Mouse (Mus musculus): ENCODE results near the gene Gm10577. TPM values are rescaled to one million over a fixed set of nuclear protein-coding genes. Genes with fewer than 3 reads are reported as not detected.

Gm10577 gene
- not detected for total RNA-seq (2021)
- long read RNA-seq, experiment 1 = 0 reads
- long read RNA-seq, experiment 2 = 0 reads

DNA sequence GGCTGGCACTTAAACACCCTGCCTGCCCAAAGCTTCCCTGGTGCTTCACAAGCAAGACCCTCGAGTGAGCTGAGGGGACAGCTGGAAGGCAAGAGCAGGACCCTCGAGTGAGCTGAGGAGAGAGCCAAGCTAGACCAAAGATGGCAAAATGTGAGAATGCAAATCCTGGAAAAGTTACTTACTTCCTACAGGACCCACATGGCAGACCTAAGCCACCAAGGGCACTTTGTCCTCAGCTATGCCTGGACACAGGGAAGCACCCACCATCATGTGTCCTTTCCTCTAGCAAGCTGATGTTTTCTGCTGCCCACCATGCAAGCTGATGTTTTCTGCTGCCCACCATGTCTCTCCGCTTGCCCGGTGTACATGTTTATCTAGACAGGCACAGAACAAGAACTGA lies at the start of gene Gm10577:
Gm10577 (minus strand) TSS at position 101 of the 400 bp plus-strand sequence.
- intact Hi-C loops (cut with DNase I; ENCODE audit: low total_unique reads) = no loop called here

DNA sequence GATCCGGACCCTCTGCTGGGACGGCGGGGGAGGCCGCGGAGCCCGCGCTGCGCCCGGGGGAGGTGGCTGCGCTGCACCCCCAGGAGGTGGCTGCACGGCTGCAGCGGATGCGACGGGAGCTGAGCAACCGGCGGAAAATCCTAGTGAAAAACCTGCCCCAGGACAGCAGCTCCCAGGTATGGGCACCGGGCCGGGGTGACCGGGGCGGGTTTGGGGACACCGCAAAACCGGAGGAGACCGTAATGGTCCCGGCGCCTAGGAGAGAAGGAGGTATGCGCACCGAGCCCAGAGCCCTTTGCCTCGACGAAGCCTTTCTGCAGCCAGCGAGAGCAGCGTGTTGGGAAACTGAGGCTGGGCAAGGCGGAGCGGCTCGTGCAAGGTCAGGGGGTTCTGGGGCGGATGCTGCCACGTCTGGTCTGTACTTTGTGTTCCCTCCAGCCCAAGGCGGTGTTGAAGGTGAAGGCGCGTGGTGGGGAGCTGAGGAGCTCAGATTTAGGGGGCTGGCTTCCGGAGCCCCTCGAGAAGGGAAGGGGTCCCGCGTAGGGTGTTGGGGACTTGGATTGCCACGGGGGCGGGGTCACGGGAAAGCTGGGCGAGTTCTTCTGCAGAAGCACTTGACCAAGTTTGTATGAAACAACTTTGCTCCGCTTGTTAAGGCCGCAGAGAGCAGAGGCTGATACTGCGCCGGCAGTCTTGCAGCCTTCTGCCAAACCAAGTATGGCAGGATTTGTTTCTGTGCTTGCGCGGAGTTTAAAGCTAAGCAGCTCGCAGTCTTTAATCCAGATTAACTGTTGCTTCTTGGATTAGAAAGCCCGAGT lies 48.9 kb upstream of the Gm10577 start:
- intact Hi-C loops (cut with DNase I; ENCODE audit: low total_unique reads) = no loop called here
- peak; percentile 27 for DNase-seq

More for the DNA sequence above, at the start of gene Gm10577:
- DNase-seq = no peak

DNA sequence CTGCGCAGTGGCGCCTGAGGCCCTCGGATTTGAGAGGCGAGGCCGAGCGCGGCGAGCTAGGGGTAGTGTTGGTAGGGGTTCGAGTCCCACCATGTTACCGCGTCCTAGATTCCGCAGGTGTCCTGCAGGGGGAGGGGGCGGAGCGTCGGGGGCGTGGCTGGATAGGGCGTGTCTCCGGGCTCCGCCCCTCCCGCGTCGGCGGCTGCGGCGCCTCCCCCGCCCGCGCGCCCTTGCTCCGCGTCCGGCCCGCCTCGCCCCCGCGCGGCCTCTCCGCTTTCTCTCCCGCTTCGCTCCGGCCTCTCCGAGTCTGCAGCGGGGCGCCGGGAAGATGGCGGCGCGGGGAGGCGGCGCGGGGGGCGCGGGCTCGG lies 48.3 kb upstream of the Gm10577 start, which contains the start of gene Raver2:
Raver2 (plus strand) TSS at position 198 of the 368 bp plus-strand sequence.
- DNase-seq = peak; percentile 64
- intact Hi-C loops (cut with DNase I; ENCODE audit: low total_unique reads) = no loop called here

DNA sequence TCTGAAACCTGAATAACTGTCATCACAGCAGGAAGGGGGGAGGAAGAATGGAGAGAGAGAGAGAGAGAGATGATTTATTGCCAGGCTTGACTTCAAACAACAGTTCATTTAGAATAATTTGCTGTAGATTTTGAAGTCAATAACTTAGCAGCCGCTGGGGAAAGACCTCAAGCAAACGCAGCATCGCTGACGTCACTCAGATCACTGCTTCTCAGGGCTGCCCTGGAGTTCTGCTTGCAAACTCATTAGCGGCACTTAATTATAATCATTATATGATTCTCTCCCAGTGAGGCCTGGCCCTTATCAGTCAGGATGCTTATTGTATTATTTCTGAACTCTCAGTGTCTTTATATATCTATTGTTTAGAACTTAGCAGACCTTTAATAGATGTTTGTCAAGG lies 45.9 kb upstream of the Gm10577 start:
- intact Hi-C loops (cut with DNase I; ENCODE audit: low total_unique reads) = no loop called here
- no peak for DNase-seq

DNA sequence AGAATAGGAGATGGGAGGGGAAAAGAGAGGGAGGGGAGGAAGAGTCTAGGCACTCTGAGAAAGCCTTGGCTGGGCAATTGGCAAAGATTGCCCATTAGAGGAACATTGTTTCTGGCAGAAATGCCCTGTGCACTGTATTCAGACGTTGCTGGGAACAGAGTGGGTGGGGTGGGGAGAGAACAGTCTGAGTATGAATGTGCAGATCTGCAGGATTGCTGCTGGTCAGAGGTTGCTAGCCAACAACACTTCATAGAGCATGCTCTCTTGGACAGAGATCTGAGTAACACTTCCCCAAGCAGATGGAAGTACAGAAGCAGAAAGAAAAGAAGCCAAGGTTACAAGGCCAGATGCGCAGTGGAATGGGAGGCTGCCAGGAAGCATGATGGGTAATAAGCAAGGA lies 41.6 kb upstream of the Gm10577 start:
- intact Hi-C loops (cut with DNase I; ENCODE audit: low total_unique reads) = no loop called here
- DNase-seq = peak; percentile 15

DNA sequence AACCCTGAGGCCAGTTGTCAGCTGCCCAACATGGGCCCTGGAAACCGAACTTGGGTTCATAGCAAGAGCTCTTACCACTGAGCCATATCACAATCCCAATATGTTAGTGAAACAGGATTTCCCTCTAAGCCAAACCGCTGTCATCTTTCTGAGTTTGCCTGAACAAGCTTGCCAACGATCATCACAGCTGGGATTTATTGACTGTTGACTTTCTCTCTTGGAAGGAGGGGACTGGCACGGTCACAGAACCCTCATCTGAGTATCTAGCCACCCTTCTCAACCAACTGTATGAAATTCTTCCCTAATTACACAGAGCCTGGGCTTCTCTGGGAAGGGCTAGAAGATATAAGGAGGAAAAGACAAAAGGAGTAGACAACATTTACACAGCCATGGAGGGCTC lies 26.1 kb upstream of the Gm10577 start:
- DNase-seq = peak; percentile 11
- intact Hi-C loops (cut with DNase I; ENCODE audit: low total_unique reads) = no loop called here

DNA sequence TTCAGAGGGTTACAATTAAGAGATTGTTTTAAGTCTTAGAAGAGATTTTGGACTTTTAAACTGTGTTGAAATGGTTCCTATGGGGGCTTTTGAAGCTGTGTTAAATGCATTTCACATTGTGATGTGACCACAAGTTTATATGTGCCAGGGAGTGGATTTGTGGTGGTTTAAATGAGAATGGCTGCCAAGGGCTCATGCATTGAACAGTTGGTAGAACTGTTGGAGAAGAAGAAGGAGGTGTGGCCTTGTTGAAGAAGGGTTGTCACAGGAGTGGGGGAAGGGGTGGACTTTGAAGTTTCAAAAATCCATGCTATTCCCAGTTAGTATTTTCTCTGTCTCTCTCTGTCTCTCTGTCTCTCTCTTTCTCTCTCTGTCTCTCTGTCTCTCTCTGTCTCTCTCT lies 23.7 kb upstream of the Gm10577 start:
- no peak for DNase-seq
- intact Hi-C loops (cut with DNase I; ENCODE audit: low total_unique reads) = no loop called here

DNA sequence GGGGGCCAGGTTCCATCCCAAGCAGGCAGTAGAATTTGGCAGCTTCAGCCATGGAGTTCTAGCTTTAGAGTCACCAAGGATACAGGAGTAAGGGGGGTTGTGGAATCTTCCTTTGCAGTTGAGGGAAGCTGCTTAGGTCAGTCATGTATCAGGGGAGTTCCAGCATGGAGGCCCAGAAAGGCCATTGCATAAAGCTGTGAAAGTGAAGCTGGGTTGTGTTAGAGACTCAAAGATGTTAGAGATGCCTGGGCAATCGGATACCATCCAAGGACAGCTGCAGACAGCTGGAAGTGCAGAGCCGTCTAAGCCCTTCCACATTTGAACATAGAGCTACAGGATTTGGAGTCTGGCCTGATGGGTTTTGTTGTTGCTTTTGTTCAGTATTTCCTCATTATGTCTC lies 23.2 kb upstream of the Gm10577 start:
- DNase-seq = peak; percentile 12
- intact Hi-C loops (cut with DNase I; ENCODE audit: low total_unique reads) = no loop called here

DNA sequence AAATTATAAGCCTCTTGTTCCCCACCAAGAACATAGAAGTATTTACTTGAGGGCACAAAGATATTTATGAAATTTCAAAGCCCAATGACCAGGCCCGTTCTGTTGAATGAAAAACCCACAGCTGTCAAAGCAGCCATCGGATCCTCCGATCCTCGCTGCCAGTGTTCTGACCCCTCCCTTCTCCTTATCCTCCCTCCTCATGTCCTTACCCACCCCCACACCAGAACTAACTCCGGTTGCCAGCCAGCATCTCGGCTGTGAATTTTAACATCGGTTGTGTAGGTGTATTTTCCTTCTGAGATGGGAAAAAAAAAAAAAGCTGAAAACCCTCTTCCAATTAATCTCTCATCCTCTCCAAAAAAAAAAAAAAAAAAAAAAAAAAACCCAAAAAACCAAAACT lies 16.7 kb upstream of the Gm10577 start:
- intact Hi-C loops (cut with DNase I; ENCODE audit: low total_unique reads) = no loop called here

DNA sequence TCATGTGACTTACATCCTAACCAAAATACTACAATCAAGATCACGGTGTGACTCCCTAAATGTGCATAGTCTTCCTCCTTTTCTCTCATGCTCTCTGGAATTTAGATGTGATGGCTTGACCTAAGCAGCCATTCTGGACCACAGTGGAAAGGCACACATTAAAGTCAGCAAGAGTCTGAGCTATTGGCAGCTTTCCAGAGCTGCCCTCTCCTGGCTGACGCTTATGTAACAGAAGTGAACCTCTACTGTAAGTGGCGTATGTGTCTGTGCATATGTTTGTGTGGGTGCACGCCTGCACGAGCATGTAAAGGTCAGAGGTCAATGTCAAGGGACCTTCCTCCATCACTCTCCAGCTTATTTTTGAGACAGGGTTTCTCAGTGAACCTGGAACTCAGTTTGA lies 14.6 kb upstream of the Gm10577 start:
- intact Hi-C loops (cut with DNase I; ENCODE audit: low total_unique reads) = no loop called here
- no peak for DNase-seq

More for the DNA sequence above, 16.7 kb upstream of the Gm10577 start:
- no peak for DNase-seq

DNA sequence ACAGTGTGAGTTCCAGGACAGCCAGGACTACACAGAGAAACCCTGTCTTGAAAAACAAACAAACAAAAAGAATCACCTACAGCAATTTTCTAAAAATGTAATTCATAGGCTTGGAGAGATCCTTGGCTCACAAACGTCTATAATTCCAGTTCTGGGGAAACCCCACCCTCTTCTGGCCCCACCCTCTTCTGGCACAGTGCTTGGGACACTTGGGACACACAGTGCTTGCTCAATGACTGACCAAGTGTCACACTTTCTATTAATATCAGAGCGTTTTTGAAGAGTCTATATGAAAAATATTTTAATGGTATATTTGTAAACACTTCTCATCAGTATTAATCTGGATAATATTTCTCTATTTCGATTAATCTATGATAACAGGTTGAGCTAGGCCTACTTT lies 12.6 kb upstream of the Gm10577 start:
- no peak for DNase-seq
- intact Hi-C loops (cut with DNase I; ENCODE audit: low total_unique reads) = no loop called here

DNA sequence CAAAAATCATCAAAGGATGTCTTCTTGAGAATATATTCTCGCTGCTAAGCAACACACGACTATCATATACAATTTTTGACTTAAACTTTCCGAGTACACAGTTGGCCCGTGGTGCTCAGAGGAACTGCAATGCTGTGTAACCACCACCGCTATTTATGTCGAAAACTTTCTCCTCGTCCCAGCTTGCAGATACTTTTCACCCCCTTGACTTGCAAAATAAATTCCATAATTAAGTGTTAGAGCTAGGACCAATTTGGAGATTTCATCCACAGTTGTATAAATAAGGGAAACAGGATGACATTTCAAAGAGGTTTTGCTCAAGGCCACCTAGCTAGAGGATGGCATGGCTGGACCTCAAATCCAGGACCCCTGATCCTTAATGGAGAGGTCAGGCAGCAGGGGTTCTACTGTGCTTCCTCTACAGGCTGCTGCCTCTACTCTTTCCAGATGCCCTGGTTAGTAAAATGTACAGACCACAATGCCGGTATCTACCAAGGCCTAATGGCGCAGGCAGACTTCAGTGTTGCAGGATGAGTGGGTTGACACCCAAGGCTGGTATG lies 7.4 kb upstream of the Gm10577 start:
- no peak for DNase-seq
- intact Hi-C loops (cut with DNase I; ENCODE audit: low total_unique reads) = no loop called here

DNA sequence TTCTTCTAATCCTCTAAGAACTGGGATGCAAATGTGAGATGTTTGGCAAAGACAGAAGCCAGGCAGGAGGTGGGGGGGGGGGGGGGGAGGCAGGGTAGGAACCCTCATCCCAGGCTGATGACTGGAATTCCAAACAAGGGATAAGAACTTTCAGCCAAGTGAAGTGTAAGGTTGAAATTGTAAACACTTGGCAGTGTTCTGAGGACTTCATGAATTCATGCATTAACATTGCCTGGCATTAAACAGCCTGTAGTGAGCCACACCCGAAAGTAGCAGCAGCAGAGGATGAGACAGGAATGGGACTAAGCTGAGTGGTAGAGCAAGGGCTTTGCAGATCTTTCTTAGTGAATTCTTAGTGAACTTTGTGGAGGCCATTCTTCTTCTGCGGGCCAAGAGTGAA lies 6.5 kb upstream of the Gm10577 start:
- no peak for DNase-seq
- intact Hi-C loops (cut with DNase I; ENCODE audit: low total_unique reads) = no loop called here

DNA sequence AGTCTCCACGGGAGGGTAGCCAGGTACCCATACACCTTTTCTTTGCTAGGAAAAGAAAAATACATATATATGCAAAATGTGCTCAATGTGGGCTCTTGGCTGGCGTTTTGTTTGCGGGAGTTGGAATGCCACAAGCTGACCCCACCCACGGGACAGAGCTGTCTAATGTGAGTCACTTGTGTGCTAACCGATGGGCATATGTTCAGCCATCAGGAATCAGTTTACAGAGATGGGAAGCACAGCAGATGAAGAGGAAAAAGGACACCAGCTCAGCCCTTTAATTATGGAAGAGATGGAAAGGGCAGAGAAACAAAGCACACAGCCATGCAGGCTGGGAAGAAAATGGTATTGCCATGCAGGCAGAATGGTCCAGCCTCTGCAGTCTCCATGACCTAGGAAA lies 6.1 kb upstream of the Gm10577 start:
- DNase-seq = no peak
- intact Hi-C loops (cut with DNase I; ENCODE audit: low total_unique reads) = no loop called here

DNA sequence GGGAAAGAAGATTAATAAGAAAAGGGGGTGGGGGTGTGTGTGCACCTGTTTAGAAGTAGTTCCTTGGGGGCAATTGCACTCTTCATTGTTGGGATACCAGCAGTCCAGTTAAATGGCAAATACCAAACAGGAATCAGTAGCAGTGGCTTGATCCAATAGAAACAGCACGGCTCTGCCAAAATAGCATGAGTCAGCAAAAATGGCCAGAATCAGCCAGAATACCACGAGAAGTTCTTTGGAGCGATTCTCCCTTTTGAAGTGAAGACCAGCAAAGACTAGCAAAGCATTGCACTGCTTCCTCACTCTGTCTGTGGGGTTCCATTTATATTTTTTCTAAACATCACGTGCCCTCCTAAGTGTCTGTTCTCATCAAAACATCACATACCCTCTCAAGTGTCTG lies 2.7 kb downstream of the Gm10577 start:
- no peak for DNase-seq

DNA sequence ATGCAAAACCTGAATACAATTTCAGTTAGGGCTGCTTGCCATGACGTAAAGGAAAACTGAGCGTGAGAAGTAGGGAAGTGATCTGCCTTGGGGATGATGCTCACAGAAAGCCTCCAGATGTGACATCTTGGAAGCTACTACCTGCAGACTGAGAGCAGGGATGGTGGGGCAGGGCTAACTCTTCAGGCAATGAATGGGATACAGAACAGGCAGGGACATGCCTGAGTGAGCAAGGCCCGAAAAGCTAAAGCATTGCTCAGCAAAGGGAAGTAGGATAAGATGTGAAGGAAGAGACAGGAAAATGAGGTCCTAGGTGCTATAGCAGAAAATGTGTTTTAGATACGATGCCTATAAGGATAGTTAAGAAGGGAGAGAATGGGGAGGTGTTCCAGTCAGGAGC lies 11.4 kb downstream of the Gm10577 start:
- no peak for DNase-seq
- intact Hi-C loops (cut with DNase I; ENCODE audit: low total_unique reads) = no loop called here

More for the DNA sequence above, 2.7 kb downstream of the Gm10577 start:
- intact Hi-C loops (cut with DNase I; ENCODE audit: low total_unique reads) = no loop called here

DNA sequence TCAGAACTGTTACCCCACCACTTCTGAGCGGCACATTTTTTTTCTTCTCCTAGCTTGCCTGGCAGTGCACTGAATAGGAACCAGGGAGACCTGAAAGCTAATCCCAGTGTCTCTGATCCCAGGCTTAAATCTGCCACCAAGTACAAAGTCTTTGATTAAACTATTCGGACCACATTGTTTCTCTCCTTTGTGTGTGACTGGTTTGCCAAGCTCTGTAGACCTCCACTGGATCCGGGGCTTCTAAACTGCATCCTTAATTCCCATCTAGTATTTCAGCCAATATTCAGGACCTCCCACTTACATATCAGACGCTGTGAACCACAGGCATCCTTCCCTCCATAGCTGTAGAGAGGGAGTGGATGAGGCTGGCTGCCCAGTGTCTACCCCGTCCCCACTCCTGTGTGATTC lies 12.1 kb downstream of the Gm10577 start:
- DNase-seq = no peak
- intact Hi-C loops (cut with DNase I; ENCODE audit: low total_unique reads) = no loop called here

DNA sequence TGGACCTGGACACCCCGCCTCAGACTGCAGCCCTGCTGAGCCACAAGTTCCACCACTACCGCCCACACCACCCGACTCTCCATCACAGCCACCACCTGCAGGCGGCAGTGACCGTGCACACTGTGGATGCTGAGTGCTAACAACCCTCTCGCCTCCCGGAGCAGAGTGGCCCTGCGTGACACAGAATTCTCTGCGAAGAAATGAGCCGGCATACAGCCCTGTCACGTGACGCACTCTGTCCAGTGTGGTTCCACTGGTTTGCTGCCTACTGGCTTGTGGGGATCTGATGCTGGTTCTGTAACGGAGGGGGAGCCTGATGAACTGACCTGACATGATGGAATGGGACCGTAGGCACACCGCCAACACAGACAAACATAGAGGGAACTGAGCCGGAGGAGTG lies 17.5 kb downstream of the Gm10577 start:
- intact Hi-C loops (cut with DNase I; ENCODE audit: low total_unique reads) = no loop called here
- no peak for DNase-seq

DNA sequence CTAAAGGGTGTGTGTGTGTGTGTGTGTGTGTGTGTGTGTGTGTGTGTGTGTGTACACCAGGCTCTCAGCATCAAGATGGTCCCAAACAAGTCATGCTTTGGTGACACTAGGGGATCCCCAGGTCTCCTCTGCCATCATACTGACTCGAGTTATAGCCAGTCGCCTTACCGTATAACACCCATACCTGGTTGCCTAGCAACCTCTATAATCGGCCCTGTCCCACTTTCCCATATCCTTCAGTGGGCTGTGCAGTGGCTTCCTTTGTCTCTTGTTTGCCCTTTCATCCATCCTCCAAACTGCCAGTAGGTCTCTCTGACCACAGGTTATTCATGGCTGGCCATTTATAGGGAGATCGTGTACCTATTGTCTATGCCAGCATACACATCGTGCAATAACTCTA lies 19.4 kb downstream of the Gm10577 start:
- no peak for DNase-seq
- intact Hi-C loops (cut with DNase I; ENCODE audit: low total_unique reads) = no loop called here

DNA sequence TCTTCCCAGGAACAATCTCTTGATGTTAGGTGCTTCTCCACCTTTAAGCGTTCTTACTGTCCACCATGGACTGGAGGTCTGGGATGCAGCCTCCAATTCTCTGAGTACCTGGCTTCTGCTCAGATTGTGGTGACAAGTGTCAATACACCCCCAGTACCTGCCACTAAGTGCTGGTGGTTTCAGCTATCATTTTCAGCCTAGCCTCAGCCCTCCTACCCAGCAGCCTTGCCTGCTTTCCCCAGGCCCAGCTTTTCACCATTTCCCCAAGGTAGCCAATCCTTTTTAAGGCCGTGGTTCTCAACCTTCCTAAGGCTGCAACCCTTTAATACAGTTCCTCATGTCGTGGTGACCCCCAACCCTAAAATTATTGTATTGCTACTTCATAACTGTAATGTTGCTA lies 19.9 kb downstream of the Gm10577 start:
- intact Hi-C loops (cut with DNase I; ENCODE audit: low total_unique reads) = no loop called here
- no peak for DNase-seq

DNA sequence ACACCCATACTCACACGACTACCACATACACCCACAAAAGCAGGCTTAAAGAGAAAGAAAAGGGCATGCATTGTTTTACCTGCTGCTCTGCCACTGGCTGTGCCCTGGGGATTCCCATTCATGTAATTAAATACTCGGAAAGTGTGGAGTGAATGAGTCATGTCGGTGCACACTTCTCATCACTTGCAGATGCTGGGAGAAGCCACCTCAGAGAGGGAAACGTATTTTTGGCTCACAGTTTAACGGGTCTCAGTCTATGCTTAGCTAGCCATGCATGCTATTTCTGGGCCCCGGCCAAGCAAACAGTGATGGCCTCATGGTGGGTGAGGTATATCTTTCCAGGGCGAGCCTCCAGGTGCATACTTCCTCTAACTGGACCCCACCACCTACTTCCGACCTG lies 21.6 kb downstream of the Gm10577 start:
- intact Hi-C loops (cut with DNase I; ENCODE audit: low total_unique reads) = loop anchor here (2.0 kb wide), 1 partner anchor 148 kb away; no protein-coding TSS in a partner anchor
- DNase-seq = no peak

Measured in gastrocnemius, postnatal 14 days (tissue).